Mouse (Mus musculus) stomach, postnatal 0 days (tissue): ENCODE measurements around the gene Pilrb2. TPM values are rescaled to one million over a fixed set of nuclear protein-coding genes. Genes with fewer than 3 reads are reported as not detected.

ENCODE experiments used
- ATAC-seq: fragments of 200-750 bp; cut with Nextera tagmentation; 2 replicates; pipeline ENCODE4 v1.8.0; 2017; ENCODE audit not compliant: low FRiP score, low TSS enrichment
- DNase-seq: peaks from one replicate; pipeline ENCODE4 v3.0.0-alpha.2; 2016; ENCODE audit warnings: low spot score
- H3K27ac ChIP-seq: fragments of 300-500 bp; sonication (generic); replicated peaks from 2 replicates; pipeline ENCODE4 v1.5.1; 2014; ENCODE audit warnings: mild to moderate bottlenecking, control low read depth
- H3K27me3 ChIP-seq: fragments of 300-500 bp; sonication (generic); 2 replicates; pipeline ENCODE4 v1.6.1; 2014; ENCODE audit warnings: low read length; ENCODE audit not compliant: control insufficient read depth, insufficient read depth
- H3K36me3 ChIP-seq: fragments of 300-500 bp; sonication (generic); 2 replicates; pipeline ENCODE4 v1.6.1; 2014; ENCODE audit warnings: low read length, mixed read lengths; ENCODE audit not compliant: control insufficient read depth, insufficient read depth
- H3K4me1 ChIP-seq: fragments of 300-500 bp; sonication (generic); replicated peaks from 2 replicates; pipeline ENCODE4 v1.6.1; 2014; ENCODE audit warnings: antibody characterized with exemption; ENCODE audit not compliant: control insufficient read depth, insufficient read depth
- H3K4me2 ChIP-seq: fragments of 300-500 bp; sonication (generic); replicated peaks from 2 replicates; pipeline ENCODE4 v1.6.1; 2014; ENCODE audit warnings: low read depth, mild to moderate bottlenecking, control low read depth, moderate library complexity
- H3K4me3 ChIP-seq: fragments of 300-500 bp; sonication (generic); 2 replicates; pipeline ENCODE4 v1.5.1; 2014; ENCODE audit warnings: low read depth, low read length, control low read depth
- H3K9ac ChIP-seq: fragments of 300-500 bp; sonication (generic); 2 replicates; pipeline ENCODE4 v1.6.1; 2014; ENCODE audit warnings: mild to moderate bottlenecking, low read length, control low read depth, mixed read lengths
- H3K9me3 ChIP-seq: fragments of 300-500 bp; sonication (generic); 2 replicates; pipeline ENCODE4 v1.6.1; 2016; ENCODE audit warnings: low read length; ENCODE audit not compliant: control insufficient read depth
- CTCF ChIP-seq: IDR thresholded peaks from 2 replicates; pipeline ENCODE4 v1.5.1; 2016; ENCODE audit warnings: antibody characterized with exemption, low read depth, mild to moderate bottlenecking, moderate library complexity
- EP300 ChIP-seq: optimal IDR thresholded peaks from 2 replicates; pipeline ENCODE3; 2016; ENCODE audit warnings: antibody characterized with exemption
- WGBS: fragments of 180-500 bp; shearing (Covaris S2); extraction: QIAGEN DNeasy Blood & Tissue Kit; methylation state at CpG from one replicate; pipeline ENCODE4 v1.1.7; 2014; 5-methylcytosine and 5-hydroxymethylcytosine counted together
- polyA plus RNA-seq: library from polyadenylated mRNA; unstranded; fragments of >200 nt; fragmentation: Nextera tagmentation; extraction: Ambion mirVana; gene quantifications from 2 replicates; pipeline ENCODE4 v1.2.1, GENCODE M21; 2015

Pilrb2 gene
- polyA plus RNA-seq, 1 experiment from 2014 or later = 0.49 TPM

DNA sequence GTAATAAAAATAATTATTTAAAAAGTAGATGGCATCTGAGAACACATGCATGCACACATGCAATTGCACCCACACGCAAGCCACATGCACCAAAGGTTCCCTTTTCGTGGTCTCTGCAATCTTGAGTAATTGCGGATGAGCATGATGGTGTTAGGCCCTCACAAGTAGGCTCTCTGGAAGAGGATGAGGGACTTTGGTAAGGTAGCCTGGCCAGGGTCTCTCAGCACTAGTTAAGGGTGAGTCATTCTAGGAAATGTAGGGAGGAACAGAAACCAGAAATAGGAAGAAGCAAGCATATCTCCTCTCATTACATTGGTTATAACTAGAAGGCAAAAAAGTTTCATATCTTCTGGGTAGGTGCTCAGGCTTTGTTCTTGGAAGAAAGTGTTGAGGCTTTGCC is 46.6 kb downstream of the Pilrb2 start:
- no peak overlapping the region for H3K27ac ChIP-seq
- DNase-seq (no peak), ATAC-seq (no peak)
- no peak overlapping the region for H3K9ac ChIP-seq
- no peaks in the 10 kb centered on the region for H3K36me3 ChIP-seq
- 87% methylated on average over 3 of the region's 3 CpGs for WGBS
- H3K4me3 ChIP-seq = no peak overlapping the region
- H3K4me2 ChIP-seq = no peak overlapping the region
- no peaks in the 10 kb centered on the region for H3K27me3 ChIP-seq
- TF ChIP-seq EP300 (no peak), CTCF (no peak)
- H3K9me3 ChIP-seq = no peaks in the 10 kb centered on the region
- H3K4me1 ChIP-seq = no peaks in the 10 kb centered on the region

- H3K27me3 ChIP-seq = no peaks in the 10 kb centered on the region
- no peak for DNase-seq
- no peak overlapping the region for H3K4me2 ChIP-seq
- TF ChIP-seq CTCF = no peak
- TF ChIP-seq EP300 = no peak
- H3K9me3 ChIP-seq = no peaks in the 10 kb centered on the region
- 89% methylated on average over 6 of the region's 6 CpGs for WGBS
- no peak overlapping the region for H3K9ac ChIP-seq
- H3K27ac ChIP-seq = no peak overlapping the region
- H3K4me3 ChIP-seq = no peak overlapping the region
- no peaks in the 10 kb centered on the region for H3K4me1 ChIP-seq
- no peak for ATAC-seq
- H3K36me3 ChIP-seq = no peaks in the 10 kb centered on the region
These were observed 48.1 kb downstream of the Pilrb2 start for GRCm38 (mm10) chr5:137823455-137824045.

DNA sequence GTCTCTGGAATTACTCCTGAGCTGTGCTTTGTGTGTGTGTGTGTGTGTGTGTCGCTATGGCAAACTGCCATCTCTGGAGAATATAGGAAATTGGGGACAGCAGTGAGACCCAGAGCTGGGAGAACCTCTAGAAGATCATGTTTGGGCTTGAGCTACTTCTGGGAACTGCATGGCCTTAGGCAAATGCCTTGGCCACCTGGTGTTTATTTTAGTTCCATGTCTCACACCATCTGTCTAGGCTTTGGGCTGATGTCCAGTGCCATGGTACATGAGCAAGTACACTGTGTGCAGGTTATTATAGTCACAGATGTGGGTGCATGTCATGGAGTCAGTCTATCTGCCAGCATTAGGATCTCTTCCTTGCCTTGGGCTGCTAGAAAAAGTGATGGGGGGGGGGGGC is 49.0 kb downstream of the Pilrb2 start:
- H3K4me2 ChIP-seq = no peak overlapping the region
- H3K9me3 ChIP-seq = no peaks in the 10 kb centered on the region
- H3K36me3 ChIP-seq = no peaks in the 10 kb centered on the region
- 81% methylated on average over 1 of the region's 1 CpGs for WGBS
- no peak overlapping the region for H3K9ac ChIP-seq
- H3K27ac ChIP-seq = no peak overlapping the region
- no peaks in the 10 kb centered on the region for H3K27me3 ChIP-seq
- no peak overlapping the region for H3K4me3 ChIP-seq
- ATAC-seq = no peak
- TF ChIP-seq EP300 = no peak
- TF ChIP-seq CTCF = no peak
- no peak for DNase-seq
- H3K4me1 ChIP-seq = no peaks in the 10 kb centered on the region

DNA sequence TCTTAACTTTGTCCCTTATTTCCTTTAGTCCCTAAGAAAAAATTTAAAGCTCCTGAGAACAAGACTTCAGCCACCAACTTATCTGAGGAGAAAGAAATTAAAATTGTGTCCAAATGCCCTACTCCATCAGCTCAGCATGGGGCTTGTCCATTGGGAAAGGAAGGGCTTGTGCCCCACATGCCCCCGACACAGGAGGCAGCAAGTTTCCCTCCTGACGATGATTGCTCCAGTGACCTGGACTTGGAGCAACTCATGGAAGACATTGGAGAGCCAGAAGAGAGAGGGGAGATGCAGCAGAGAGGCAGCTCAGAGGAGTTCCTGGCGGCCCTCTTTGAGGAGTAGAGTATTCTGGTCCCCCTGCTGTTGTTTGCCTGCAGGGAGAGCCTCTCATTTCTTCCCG is 49.5 kb downstream of the Pilrb2 start:
- ATAC-seq (no peak), DNase-seq (no peak)
- no peak overlapping the region for H3K4me2 ChIP-seq
- H3K27ac ChIP-seq = no peak overlapping the region
- no peak overlapping the region for H3K4me3 ChIP-seq
- 65% methylated on average over 4 of the region's 4 CpGs for WGBS
- no peaks in the 10 kb centered on the region for H3K9me3 ChIP-seq
- no peaks in the 10 kb centered on the region for H3K27me3 ChIP-seq
- TF ChIP-seq EP300 (no peak), CTCF (no peak)
- H3K36me3 ChIP-seq = no peaks in the 10 kb centered on the region
- H3K9ac ChIP-seq = no peak overlapping the region
- H3K4me1 ChIP-seq = no peaks in the 10 kb centered on the region

- Histone ChIP-seq H3K27ac (no peak overlapping the region), H3K9me3 (no peaks in the 10 kb centered on the region), H3K4me2 (no peak overlapping the region), H3K36me3 (no peaks in the 10 kb centered on the region), H3K27me3 (no peaks in the 10 kb centered on the region), H3K9ac (no peak overlapping the region), H3K4me1 (no peaks in the 10 kb centered on the region), H3K4me3 (no peak overlapping the region)
- DNase-seq (no peak), ATAC-seq (no peak)
- 38% methylated on average over 4 of the region's 4 CpGs for WGBS
- TF ChIP-seq CTCF (no peak), EP300 (no peak)
These were observed 54.0 kb downstream of the Pilrb2 start for GRCm38 (mm10) chr5:137817466-137818222.

Other genes with a start within 250 kb of the Pilrb2 start
- 0.11 and 0.16 TPM in 2 replicates for gene Fbxo24, start 242.8 kb downstream of the Pilrb2 start, polyA plus RNA-seq
- 22.5 and 27.0 TPM in 2 replicates for gene Lrch4, start 242.7 kb downstream of the Pilrb2 start, polyA plus RNA-seq
- 2.4 and 3.4 TPM in 2 replicates for gene Gm20605, start 242.6 kb downstream of the Pilrb2 start, polyA plus RNA-seq
- gene Sap25, start 230.5 kb downstream of the Pilrb2 start, polyA plus RNA-seq = 3.7 and 4.1 TPM in 2 replicates
- 0.07 and 0.15 TPM in 2 replicates for gene Irs3, start 226.1 kb downstream of the Pilrb2 start, polyA plus RNA-seq
- 10.4 and 12.4 TPM in 2 replicates for gene Agfg2, start 187.1 kb downstream of the Pilrb2 start, polyA plus RNA-seq
- gene Nyap1, start 130.2 kb downstream of the Pilrb2 start, polyA plus RNA-seq = 1.0 TPM in 2 replicates
- gene Tsc22d4, start 126.1 kb downstream of the Pilrb2 start, polyA plus RNA-seq = 100 and 110 TPM in 2 replicates
- gene Ppp1r35, start 93.0 kb downstream of the Pilrb2 start, polyA plus RNA-seq = 16.8 and 17.2 TPM in 2 replicates
- 5.8 and 6.8 TPM in 2 replicates for gene Mepce, start 84.2 kb downstream of the Pilrb2 start, polyA plus RNA-seq
- 2.6 and 2.7 TPM in 2 replicates for gene Zcwpw1, start 84.0 kb downstream of the Pilrb2 start, polyA plus RNA-seq
- 0.64 and 1.4 TPM in 2 replicates for gene Pilra, start 35.5 kb downstream of the Pilrb2 start, polyA plus RNA-seq
- 0.33 and 0.40 TPM in 2 replicates for gene Pilrb1, start 13.7 kb downstream of the Pilrb2 start, polyA plus RNA-seq
- gene Cyp3a13, start 49.8 kb upstream of the Pilrb2 start, polyA plus RNA-seq = 34.5 and 34.8 TPM in 2 replicates
- gene Gjc3, start 91.3 kb upstream of the Pilrb2 start, polyA plus RNA-seq = 0.92 TPM in 2 replicates
- gene Azgp1, start 109.7 kb upstream of the Pilrb2 start, polyA plus RNA-seq = 1.1 and 1.5 TPM in 2 replicates
- gene Smok3a, start 149.4 kb upstream of the Pilrb2 start, polyA plus RNA-seq = 0.10 TPM in 1 of 2 replicates, not detected in the other
- gene Smok3b, start 149.6 kb upstream of the Pilrb2 start, polyA plus RNA-seq = not detected in 2 replicates
- not detected in 2 replicates for gene Smok3c, start 181.4 kb upstream of the Pilrb2 start, polyA plus RNA-seq
- 5.6 and 5.8 TPM in 2 replicates for gene Zkscan1, start 213.3 kb upstream of the Pilrb2 start, polyA plus RNA-seq
- 20.0 and 20.4 TPM in 2 replicates for gene Zscan21, start 245.1 kb upstream of the Pilrb2 start, polyA plus RNA-seq